Mouse (Mus musculus) liver, embryonic 16.5 days (tissue): Measurements from ENCODE around the gene Wwc2. TPM values are rescaled to one million over a fixed set of nuclear protein-coding genes. Genes with fewer than 3 reads are reported as not detected.

Source experiments
- ATAC-seq: fragments of 200-750 bp; cut with Nextera tagmentation; 2 replicates; pipeline ENCODE4 v1.8.0; 2017; ENCODE audit warnings: low read depth, mild to moderate bottlenecking, moderate number of reproducible peaks, moderate library complexity
- H3K27ac ChIP-seq: fragments of 300-500 bp; sonication (generic); 2 replicates; pipeline ENCODE4 v1.5.1; 2014; ENCODE audit warnings: mild to moderate bottlenecking, low read length
- H3K27me3 ChIP-seq: fragments of 300-500 bp; sonication (generic); 2 replicates; pipeline ENCODE4 v1.6.1; 2014; ENCODE audit warnings: low read depth, low read length, mixed read lengths; ENCODE audit not compliant: control insufficient read depth, insufficient read depth
- H3K36me3 ChIP-seq: fragments of 300-500 bp; sonication (generic); 2 replicates; pipeline ENCODE4 v1.6.1; 2014; ENCODE audit warnings: mild to moderate bottlenecking; ENCODE audit not compliant: control insufficient read depth, insufficient read depth
- H3K4me1 ChIP-seq: fragments of 300-500 bp; sonication (generic); 2 replicates; pipeline ENCODE4 v1.6.1; 2014; ENCODE audit warnings: low read depth, low read length, mixed read lengths; ENCODE audit not compliant: control insufficient read depth
- H3K4me2 ChIP-seq: fragments of 300-500 bp; sonication (generic); 2 replicates; pipeline ENCODE4 v1.6.1; 2014; ENCODE audit warnings: low read depth, low read length, mixed read lengths
- H3K4me3 ChIP-seq: fragments of 300-500 bp; sonication (generic); 2 replicates; pipeline ENCODE4 v1.5.1; 2014; ENCODE audit warnings: low read depth, mild to moderate bottlenecking, low read length
- H3K9ac ChIP-seq: fragments of 300-500 bp; sonication (generic); 2 replicates; pipeline ENCODE4 v1.6.1; 2014; ENCODE audit warnings: low read depth, low read length
- H3K9me3 ChIP-seq: fragments of 300-500 bp; sonication (generic); replicated peaks from 2 replicates; pipeline ENCODE4 v1.6.1; 2016; ENCODE audit warnings: low read length; ENCODE audit not compliant: control insufficient read depth
- WGBS: fragments of 180-500 bp; shearing (Covaris S2); extraction: QIAGEN DNeasy Blood & Tissue Kit; methylation state at CpG from one replicate; pipeline ENCODE4 v1.1.7; 2014; ENCODE audit not compliant: insufficient replicate concordance; 5-methylcytosine and 5-hydroxymethylcytosine counted together
- polyA plus RNA-seq: library from polyadenylated mRNA; unstranded; fragments of >200 nt; fragmentation: Nextera tagmentation; extraction: Ambion mirVana; gene quantifications from 2 replicates; pipeline ENCODE4 v1.2.1, GENCODE M21; 2015

The Wwc2 gene
- polyA plus RNA-seq, 1 experiment from 2014 or later = 1.2 TPM

DNA sequence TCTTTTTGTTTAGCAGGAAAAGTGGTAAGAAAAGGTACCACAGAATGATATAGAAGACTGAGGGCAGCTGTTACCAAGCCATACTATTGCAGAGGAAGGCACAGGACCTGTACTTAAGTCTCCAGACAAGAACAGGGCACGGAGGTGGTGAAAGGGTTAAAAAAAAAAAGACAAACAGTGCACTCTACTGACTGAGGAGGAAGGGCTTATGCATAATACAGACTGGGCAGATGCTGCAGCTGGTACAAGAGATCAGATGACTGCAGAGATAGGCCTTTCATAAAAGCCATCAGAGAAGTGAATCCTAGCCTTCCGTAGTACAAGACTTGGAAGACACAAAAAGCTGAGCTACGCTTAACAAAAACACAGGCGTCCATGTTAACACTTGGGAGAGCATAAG lies 28.2 kb downstream of the Wwc2 start:
- H3K4me3 ChIP-seq = no peak overlapping the region
- 62% methylated on average over 4 of the region's 4 CpGs for WGBS
- no peaks in the 10 kb centered on the region for H3K9me3 ChIP-seq
- no peaks in the 10 kb centered on the region for H3K4me1 ChIP-seq
- no peaks in the 10 kb centered on the region for H3K36me3 ChIP-seq
- H3K27ac ChIP-seq = no peak overlapping the region
- H3K27me3 ChIP-seq = no peaks in the 10 kb centered on the region
- no peak overlapping the region for H3K9ac ChIP-seq
- ATAC-seq = no peak
- no peak overlapping the region for H3K4me2 ChIP-seq

DNA sequence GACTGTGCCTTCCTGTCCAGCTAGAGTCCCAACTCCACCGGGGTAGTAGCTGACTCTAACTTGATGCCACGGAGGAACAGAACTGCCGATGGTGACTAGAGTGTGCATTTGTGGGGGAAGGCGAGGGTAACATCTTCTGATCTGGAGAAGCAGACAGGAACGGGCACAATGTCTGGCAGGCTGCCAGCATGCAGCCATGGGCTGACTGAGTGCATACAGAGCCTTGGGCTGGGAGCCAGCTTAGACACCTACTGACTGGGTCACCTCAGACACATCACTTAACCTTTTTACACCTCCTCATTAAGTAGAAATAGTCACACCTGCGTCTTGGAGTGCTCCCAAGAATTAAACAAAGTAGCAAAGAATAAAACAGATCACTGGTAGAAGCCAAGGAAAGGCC lies 28.7 kb downstream of the Wwc2 start:
- Histone ChIP-seq H3K9me3 (no peaks in the 10 kb centered on the region), H3K4me1 (no peaks in the 10 kb centered on the region), H3K36me3 (no peaks in the 10 kb centered on the region), H3K4me2 (no peak overlapping the region), H3K9ac (no peak overlapping the region), H3K27ac (no peak overlapping the region), H3K4me3 (no peak overlapping the region), H3K27me3 (no peaks in the 10 kb centered on the region)
- 49% methylated on average over 6 of the region's 6 CpGs for WGBS
- no peak for ATAC-seq

DNA sequence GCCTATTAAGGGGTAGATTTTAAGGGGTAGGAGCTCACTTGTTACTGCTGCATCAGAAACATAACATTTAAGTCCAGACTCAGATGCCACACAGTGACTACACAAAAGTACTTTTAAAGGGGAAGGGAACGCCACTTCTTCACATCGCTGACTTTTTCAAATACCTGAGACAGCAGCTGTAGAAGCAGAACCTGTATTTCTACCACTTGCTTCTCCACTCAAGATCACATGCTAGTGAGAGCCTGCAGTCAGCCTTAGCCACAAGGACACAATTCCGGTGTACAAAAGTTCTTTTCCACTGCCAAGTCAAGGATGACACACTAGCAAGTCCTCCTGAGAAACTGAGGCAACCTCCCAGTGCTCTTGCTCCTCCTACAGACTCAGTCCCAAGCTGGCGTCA lies 33.2 kb downstream of the Wwc2 start:
- H3K27ac ChIP-seq = no peak overlapping the region
- no peak overlapping the region for H3K4me2 ChIP-seq
- no peaks in the 10 kb centered on the region for H3K36me3 ChIP-seq
- WGBS = 76% methylated on average over 4 of the region's 4 CpGs
- no peaks in the 10 kb centered on the region for H3K9me3 ChIP-seq
- H3K9ac ChIP-seq = no peak overlapping the region
- no peak overlapping the region for H3K4me3 ChIP-seq
- H3K27me3 ChIP-seq = no peaks in the 10 kb centered on the region
- H3K4me1 ChIP-seq = no peaks in the 10 kb centered on the region
- no peak for ATAC-seq

DNA sequence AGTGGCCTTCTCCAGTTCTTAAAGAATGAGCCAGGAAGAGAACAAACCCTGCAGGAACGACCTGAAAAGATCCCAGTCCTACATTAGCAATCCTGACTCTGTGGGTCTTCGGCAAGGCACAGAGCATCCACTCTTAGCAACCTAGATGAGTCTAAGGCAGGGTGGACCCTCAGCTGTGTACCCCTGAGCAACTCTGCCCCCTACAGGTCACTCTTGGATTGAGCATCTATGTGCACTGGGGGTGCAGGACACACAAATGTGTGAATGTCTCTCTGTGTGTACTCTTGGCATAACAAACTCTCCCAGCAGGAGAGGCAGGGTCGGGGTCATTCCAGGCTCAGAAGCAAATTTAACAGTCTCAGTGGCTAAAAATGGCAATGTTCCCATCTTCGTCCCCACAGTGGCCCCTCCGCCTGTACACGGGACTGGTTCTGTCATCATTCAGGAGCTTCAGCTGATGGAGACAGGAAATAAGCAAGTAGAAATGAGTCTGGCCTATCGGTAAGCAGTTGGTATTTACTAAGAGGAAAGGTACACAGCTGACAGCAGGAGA lies 39.3 kb downstream of the Wwc2 start:
- no peak for ATAC-seq

DNA sequence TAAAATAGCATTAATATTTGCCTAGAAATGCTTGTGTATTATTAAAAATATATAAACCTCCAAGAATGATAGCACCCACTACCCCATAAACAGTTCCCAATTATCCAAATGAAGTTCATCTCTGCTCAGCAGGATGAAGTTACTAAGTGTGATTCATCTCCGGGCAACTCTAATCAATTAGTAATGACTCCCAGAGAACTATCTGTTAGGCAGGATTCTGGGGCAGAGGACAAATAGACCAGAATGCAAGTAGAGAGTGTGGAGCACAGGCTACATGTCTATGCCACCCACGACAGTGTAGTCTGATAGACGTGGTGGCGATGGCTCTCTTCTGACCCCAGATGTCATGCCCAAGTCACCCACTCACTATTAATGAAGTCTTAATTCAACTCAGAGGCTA lies 41.9 kb downstream of the Wwc2 start:
- 58% methylated on average over 4 of the region's 4 CpGs for WGBS
- H3K27me3 ChIP-seq = no peaks in the 10 kb centered on the region
- H3K9ac ChIP-seq = no peak overlapping the region
- no peak for ATAC-seq
- H3K4me1 ChIP-seq = no peaks in the 10 kb centered on the region
- no peak overlapping the region for H3K4me2 ChIP-seq
- no peaks in the 10 kb centered on the region for H3K9me3 ChIP-seq
- H3K27ac ChIP-seq = no peak overlapping the region
- H3K4me3 ChIP-seq = no peak overlapping the region
- no peaks in the 10 kb centered on the region for H3K36me3 ChIP-seq

More for the DNA sequence above, 39.3 kb downstream of the Wwc2 start:
- Histone ChIP-seq H3K36me3 (no peaks in the 10 kb centered on the region), H3K4me1 (no peaks in the 10 kb centered on the region), H3K9me3 (no peaks in the 10 kb centered on the region), H3K27me3 (no peaks in the 10 kb centered on the region), H3K9ac (no peak overlapping the region), H3K4me2 (no peak overlapping the region), H3K27ac (no peak overlapping the region), H3K4me3 (no peak overlapping the region)
- WGBS = 42% methylated on average over 7 of the region's 7 CpGs

DNA sequence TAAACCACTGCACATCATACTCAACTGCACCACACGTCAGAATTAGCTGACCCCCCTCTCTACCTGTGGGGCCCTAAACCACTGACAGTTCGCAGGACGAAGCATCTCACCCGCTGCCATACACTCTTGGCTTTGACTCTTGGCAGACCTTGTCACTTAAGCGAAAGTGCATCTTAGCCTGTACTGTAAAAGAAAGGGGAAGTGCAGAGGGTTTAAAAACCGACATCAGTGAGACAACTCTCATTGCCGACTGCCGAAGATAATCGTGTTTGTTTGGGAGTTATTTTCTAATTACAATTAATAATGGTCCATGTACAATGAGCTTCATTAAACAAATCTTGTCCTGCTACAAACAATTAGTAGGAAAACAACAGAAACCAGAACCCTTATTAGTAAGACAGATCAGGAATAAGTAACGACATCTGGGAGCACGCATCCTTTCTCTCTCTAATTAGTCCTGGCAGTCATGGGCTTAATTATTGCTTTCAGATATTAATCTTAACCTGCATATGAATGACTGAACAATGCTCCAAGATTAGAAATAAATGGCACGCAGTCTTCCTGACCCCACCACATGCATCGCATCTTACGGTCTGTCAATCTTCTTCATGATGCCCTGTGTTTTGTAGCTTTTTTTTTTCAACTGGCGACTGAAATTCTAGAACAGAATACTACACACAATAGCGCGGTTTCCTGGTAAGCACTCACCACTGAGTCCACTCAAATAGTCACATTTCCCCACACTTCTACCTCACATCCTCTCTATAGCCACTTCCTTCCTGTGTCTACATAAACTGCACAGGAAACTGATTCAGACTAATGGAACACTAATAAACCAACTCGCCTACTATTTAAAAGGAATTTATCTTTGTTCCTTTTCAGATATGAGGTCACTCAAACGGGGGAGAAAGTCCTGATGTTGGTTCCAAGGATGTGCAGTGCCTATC lies 42.8 kb downstream of the Wwc2 start:
- Histone ChIP-seq H3K4me2 (peak overlapping the region; percentile 22; the same call in 1 of the 2 replicates), H3K27ac (no peak overlapping the region), H3K9me3 (no peaks in the 10 kb centered on the region)

DNA sequence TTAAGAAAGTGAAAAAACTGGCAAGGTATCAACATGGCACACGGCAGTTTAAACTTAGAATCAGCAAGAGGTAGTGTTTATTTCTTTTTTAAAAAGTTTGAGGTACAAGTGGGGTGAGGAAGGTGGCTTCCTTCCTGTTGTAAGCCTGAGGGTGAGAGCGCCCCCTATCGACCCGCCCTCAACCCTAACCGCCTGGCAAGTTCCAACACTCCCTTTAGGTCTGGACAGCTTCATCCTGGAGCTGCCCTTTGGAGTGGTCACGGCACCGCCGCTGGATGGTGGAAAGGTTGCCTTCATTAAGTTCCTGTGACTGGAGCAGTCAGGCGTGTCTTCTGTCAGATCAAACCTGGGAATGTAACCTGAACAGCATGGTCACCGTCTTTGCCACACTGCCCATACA lies 47.7 kb downstream of the Wwc2 start:
- H3K9me3 ChIP-seq = no peaks in the 10 kb centered on the region
- no peak overlapping the region for H3K27ac ChIP-seq
- no peak overlapping the region for H3K4me2 ChIP-seq
- H3K27me3 ChIP-seq = no peaks in the 10 kb centered on the region
- no peaks in the 10 kb centered on the region for H3K4me1 ChIP-seq
- H3K36me3 ChIP-seq = no peaks in the 10 kb centered on the region
- H3K4me3 ChIP-seq = no peak overlapping the region
- WGBS = 58% methylated on average over 10 of the region's 10 CpGs
- ATAC-seq = no peak
- no peak overlapping the region for H3K9ac ChIP-seq

More for the DNA sequence above, 42.8 kb downstream of the Wwc2 start:
- Histone ChIP-seq H3K9ac (no peak overlapping the region), H3K4me3 (peak overlapping the region; percentile 18; the same call in 1 of the 2 replicates), H3K36me3 (no peaks in the 10 kb centered on the region), H3K4me1 (no peaks in the 10 kb centered on the region), H3K27me3 (no peaks in the 10 kb centered on the region)
- WGBS = 8% methylated on average over 19 of the region's 19 CpGs
- ATAC-seq = peak; percentile 27; the same call in 1 of the 2 replicates

DNA sequence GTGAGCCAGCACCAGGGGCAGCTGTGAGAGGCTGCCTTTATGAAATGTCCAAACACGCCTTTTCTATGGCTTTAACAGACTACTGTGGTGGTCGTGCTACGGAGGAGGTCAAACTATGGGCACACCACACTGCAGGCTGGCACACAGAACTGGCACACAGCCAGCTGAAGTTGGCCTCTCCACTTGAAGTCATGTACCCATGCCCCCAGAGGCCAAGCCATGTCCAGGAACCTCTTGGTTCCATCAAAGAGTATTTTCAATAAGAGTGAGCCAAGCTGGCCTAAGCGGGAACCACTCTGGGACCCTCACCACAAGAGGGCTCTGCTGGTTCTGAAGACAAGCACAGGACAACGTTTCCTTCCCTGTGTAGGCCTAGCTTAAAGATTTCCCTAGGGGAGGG lies 49.7 kb downstream of the Wwc2 start:
- H3K9ac ChIP-seq = no peak overlapping the region
- no peaks in the 10 kb centered on the region for H3K36me3 ChIP-seq
- H3K4me1 ChIP-seq = no peaks in the 10 kb centered on the region
- H3K9me3 ChIP-seq = no peaks in the 10 kb centered on the region
- H3K4me2 ChIP-seq = no peak overlapping the region
- 55% methylated on average over 5 of the region's 5 CpGs for WGBS
- no peak overlapping the region for H3K4me3 ChIP-seq
- H3K27ac ChIP-seq = no peak overlapping the region; the same call in 1 of the 2 replicates
- no peak for ATAC-seq
- H3K27me3 ChIP-seq = no peaks in the 10 kb centered on the region
